Comparison of ENCODE assay signal across 8 mouse cellular contexts in genomic region chr2:18195691-18196396, GRCm38 (mm10).
DNase-seq lines count a peak whose midpoint lies in the region; ATAC-seq lines count a peak whose summit lies in the region.
"Had no signal": no experiment of that assay in that cellular context is flagged by ENCODE, and none has a peak within 500 bp of the region (broad histone marks: within the 10 kb centered on the region; RNA-seq: fewer than 3 reads in every experiment).

No protein-coding gene starts in this region.

- WGBS in midbrain, embryonic 14.5 days = 88% methylated on average over 3 of the region's 3 CpGs
- 93% methylated on average over 3 of the region's 3 CpGs for WGBS in midbrain, embryonic 11.5 days
- 56% methylated on average over 3 of the region's 3 CpGs for WGBS in stomach, embryonic 14.5 days

- no peak overlapping the region for H3K4me3 ChIP-seq in midbrain, embryonic 14.5 days (replicated peaks; ENCODE audit: low read depth, low read length)
- no peak overlapping the region for H3K4me3 ChIP-seq in midbrain, embryonic 11.5 days (ENCODE audit: low read depth, low read length)
- no peak overlapping the region for H3K4me3 ChIP-seq in stomach, embryonic 14.5 days (ENCODE audit: low read depth, low read length)
- H3K4me3 ChIP-seq: liver, embryonic 15.5 days had no signal

- no peaks in the 10 kb centered on the region for H3K9me3 ChIP-seq in midbrain, embryonic 14.5 days (ENCODE audit: control insufficient read depth, low read length)
- no peaks in the 10 kb centered on the region for H3K9me3 ChIP-seq in midbrain, embryonic 11.5 days (ENCODE audit: control insufficient read depth, low read length)
- no peaks in the 10 kb centered on the region for H3K9me3 ChIP-seq in stomach, embryonic 14.5 days (ENCODE audit: control insufficient read depth, low read depth, low read length)
- H3K9me3 ChIP-seq: liver, embryonic 15.5 days had no signal

- H3K27me3 ChIP-seq in midbrain, embryonic 14.5 days (ENCODE audit: control insufficient read depth, insufficient read depth, low read length) = no peaks in the 10 kb centered on the region
- no peaks in the 10 kb centered on the region for H3K27me3 ChIP-seq in midbrain, embryonic 11.5 days (ENCODE audit: control insufficient read depth, insufficient read depth, low read length)
- H3K27me3 ChIP-seq in stomach, embryonic 14.5 days (ENCODE audit: control insufficient read depth, insufficient read depth, low read length) = no peaks in the 10 kb centered on the region
- H3K27me3 ChIP-seq: liver, embryonic 15.5 days had no signal

- no peak overlapping the region for H3K4me2 ChIP-seq in midbrain, embryonic 14.5 days (ENCODE audit: low read length)
- H3K4me2 ChIP-seq in midbrain, embryonic 11.5 days = no peak overlapping the region
- no peak overlapping the region for H3K4me2 ChIP-seq in stomach, embryonic 14.5 days (replicated peaks; ENCODE audit: low read depth, low read length)
- H3K4me2 ChIP-seq: liver, embryonic 15.5 days had no signal

- H3K27ac ChIP-seq in midbrain, embryonic 14.5 days (replicated peaks; ENCODE audit: low read depth, low read length) = no peak overlapping the region
- H3K27ac ChIP-seq in midbrain, embryonic 11.5 days (ENCODE audit: low read depth, low read length) = no peak overlapping the region
- H3K27ac ChIP-seq in stomach, embryonic 14.5 days (ENCODE audit: low read length) = no peak overlapping the region
- H3K27ac ChIP-seq: liver, embryonic 15.5 days had no signal

- DNase-seq in midbrain, embryonic 14.5 days = peak; percentile 50
- DNase-seq in midbrain, embryonic 11.5 days (ENCODE audit: low spot score, missing footprints) = no peak
- peak; percentile 74 for DNase-seq in kidney, postnatal 10 days
- no peak for DNase-seq in right cerebral cortex, adult 18-20 months
- no peak for DNase-seq in spleen, postnatal 10 days (ENCODE audit: low spot score in 2 of 2)

- H3K36me3 ChIP-seq in midbrain, embryonic 14.5 days (ENCODE audit: control insufficient read depth, insufficient read depth, low read length) = peaks cover 12% of the 10 kb centered on the region; the same call in 1 of the 2 replicates
- no peaks in the 10 kb centered on the region for H3K36me3 ChIP-seq in midbrain, embryonic 11.5 days (ENCODE audit: control insufficient read depth, insufficient read depth, low read length)
- peaks cover 27% of the 10 kb centered on the region for H3K36me3 ChIP-seq in stomach, embryonic 14.5 days (ENCODE audit: control insufficient read depth, insufficient read depth, low read length)

- no peak overlapping the region for H3K9ac ChIP-seq in midbrain, embryonic 14.5 days (replicated peaks; ENCODE audit: low read length)
- H3K9ac ChIP-seq in midbrain, embryonic 11.5 days (ENCODE audit: low read length) = no peak overlapping the region
- no peak overlapping the region for H3K9ac ChIP-seq in stomach, embryonic 14.5 days (replicated peaks; ENCODE audit: low read depth, low read length)
- H3K9ac ChIP-seq: liver, embryonic 15.5 days had no signal

- ATAC-seq in midbrain, embryonic 14.5 days (ENCODE audit: low FRiP score, low TSS enrichment) = no peak
- no peak for ATAC-seq in midbrain, embryonic 11.5 days (ENCODE audit: low FRiP score)
- peak; percentile 73 for ATAC-seq in common myeloid progenitor, adult 5-6 weeks (replicated peaks; ENCODE audit: low read depth, poor library complexity, severe bottlenecking)
- ATAC-seq in stomach, embryonic 14.5 days (ENCODE audit: insufficient number of reproducible peaks, insufficient read depth, low FRiP score, low read depth) = 0 out of 2 replicates have a peak, but pooled peaks have one; percentile 37

- H3K4me1 ChIP-seq in midbrain, embryonic 14.5 days (ENCODE audit: control insufficient read depth, insufficient read depth, low read length) = no peaks in the 10 kb centered on the region
- no peaks in the 10 kb centered on the region for H3K4me1 ChIP-seq in midbrain, embryonic 11.5 days (ENCODE audit: control insufficient read depth, insufficient read depth, low read length)
- H3K4me1 ChIP-seq in stomach, embryonic 14.5 days (ENCODE audit: control insufficient read depth, insufficient read depth, low read length) = no peaks in the 10 kb centered on the region
- H3K4me1 ChIP-seq: liver, embryonic 15.5 days had no signal

Comparison
In these comparisons a context has a peak if more than half of its experiments do, and no peak if none do; other contexts are left out.
1. DNase-seq: peak in midbrain, embryonic 14.5 days (single experiment) and kidney, postnatal 10 days (single experiment); none in midbrain, embryonic 11.5 days (single experiment), right cerebral cortex, adult 18-20 months (single experiment) and spleen, postnatal 10 days (0 of 2).
2. ATAC-seq: peak in common myeloid progenitor, adult 5-6 weeks (single experiment) and stomach, embryonic 14.5 days (single experiment); none in midbrain, embryonic 14.5 days (single experiment) and midbrain, embryonic 11.5 days (single experiment).